Mouse (Mus musculus): ENCODE results near the gene Olfr19.
"Not testable (repeated sequence)": the region's sequence is repeated elsewhere in the genome, so short reads cannot be mapped to it uniquely, and the experiment has no call there.

Olfr19 gene

GRCm38 (mm10) chr16:16676305-16676704 lies at the start of gene Olfr19:
Gene Olfr19 (minus strand): TSS chr16:16676405.
- DNase-seq (ENCODE audit: low read depth) = no peak

DNA sequence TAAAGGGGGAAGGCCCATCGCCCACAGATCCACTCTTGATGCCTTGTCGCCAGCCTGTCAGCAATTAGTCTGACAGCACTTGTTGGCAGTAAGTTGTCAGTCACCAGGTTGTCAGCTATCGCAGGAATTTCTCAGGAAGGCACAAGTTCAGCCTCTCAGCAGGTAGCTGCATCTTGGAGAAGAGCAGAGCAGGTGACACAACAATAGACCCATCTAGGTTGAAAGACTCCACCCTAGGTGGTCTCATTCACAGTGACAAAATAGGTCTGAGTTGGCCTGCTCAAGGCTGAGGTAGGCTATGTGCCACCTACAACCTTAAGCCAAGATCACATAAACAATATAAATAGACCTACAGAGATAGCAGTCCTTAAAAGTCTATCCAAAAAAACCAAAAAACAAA lies 8.8 kb upstream of the Olfr19 start:
- DNase-seq (ENCODE audit: low read depth) = no peak

DNA sequence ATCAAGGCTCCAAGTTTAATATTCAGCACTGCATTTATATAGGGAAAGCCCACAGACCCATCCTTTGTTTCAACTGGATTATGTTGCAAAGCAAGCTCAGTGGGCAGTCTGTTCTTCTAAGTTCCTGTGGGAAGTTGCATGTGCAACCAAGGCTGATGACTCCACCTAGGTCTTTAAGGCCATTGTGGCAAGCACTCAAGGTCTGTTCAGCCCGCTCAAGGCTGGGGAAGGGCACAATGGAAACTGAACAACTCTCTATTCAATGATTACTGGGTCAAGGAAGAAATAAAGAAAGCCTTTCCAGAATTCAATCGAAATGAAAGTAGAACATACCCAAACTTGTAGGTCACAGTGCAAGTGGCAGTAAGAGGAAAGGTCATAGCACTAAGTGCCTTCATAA lies 7.8 kb upstream of the Olfr19 start:
- DNase-seq (ENCODE audit: low read depth) = no peak

- no peak for DNase-seq (ENCODE audit: low read depth)
Measured at GRCm38 (mm10) chr16:16664994-16665393, 11.2 kb downstream of the Olfr19 start.

DNA sequence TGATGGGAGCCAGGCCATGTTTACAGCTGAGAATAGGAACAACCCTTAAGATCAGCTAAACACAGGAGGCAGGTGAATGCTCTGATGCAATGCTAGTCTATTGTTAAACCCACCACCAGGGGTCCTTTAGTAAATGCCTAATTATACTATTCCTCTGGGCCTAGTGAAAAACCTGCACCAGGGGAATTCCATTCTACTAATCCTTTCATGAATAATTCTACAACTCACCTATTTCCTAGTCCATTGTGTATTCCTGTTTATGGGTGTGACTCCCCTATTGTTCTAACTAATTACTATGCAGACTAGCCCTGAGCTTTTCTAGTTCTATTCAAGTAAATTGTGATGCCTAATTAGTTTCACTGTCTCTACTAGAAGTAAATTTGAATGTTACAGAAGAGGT lies 11.7 kb downstream of the Olfr19 start:
- DNase-seq (ENCODE audit: low read depth) = not testable (repeated sequence)

GRCm38 (mm10) chr16:16645148-16645547 lies 31.1 kb downstream of the Olfr19 start:
- no peak for DNase-seq (ENCODE audit: low read depth)

DNA sequence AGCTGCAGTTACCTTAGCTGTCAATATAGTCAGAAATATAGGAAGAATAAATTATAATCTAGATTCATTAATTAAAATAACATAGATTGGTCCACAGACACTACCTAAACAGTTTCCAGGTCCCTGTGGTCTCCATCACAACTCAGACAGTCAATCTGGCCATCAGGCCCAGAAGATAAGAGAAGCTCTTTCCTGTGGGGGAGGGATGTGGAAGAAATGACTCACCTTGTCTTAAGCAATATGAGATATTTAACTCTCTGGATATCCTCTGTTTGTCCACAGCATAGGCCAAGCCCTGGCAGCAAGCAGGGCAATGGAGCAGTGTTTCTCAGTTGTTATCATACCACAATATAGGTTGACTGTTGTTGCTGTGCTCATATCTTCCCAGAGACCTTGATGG lies 42.5 kb downstream of the Olfr19 start:
- no peak for DNase-seq (ENCODE audit: low read depth)
